Mouse (Mus musculus) adrenal gland, adult 2 months (tissue): ENCODE data around the gene Cby3. TPM values are rescaled to one million over a fixed set of nuclear protein-coding genes. Genes with fewer than 3 reads are reported as not detected.
A peak's percentile ranks its signal among the peaks of the same experiment; 100 is the strongest.

Experiments used
- DNase-seq: peaks from one replicate; pipeline ENCODE4 v3.0.0; 2021
- microRNA-seq, 2 experiments: library from miRNA; unstranded; fragments of <30 nt; microRNA quantifications; one replicate each; pipeline ENCODE4 v1.2.0; 2021
- polyA plus RNA-seq: library from polyadenylated mRNA; depleted of rRNA; stranded (reverse); fragments of >200 nt; gene quantifications from 2 replicates; pipeline ENCODE4 v1.2.3, GENCODE M21; 2012; rRNA removed
- total RNA-seq, 2 experiments: library from RNA; stranded (reverse); gene quantifications; 2 replicates each; pipeline ENCODE4 v1.2.3; 2021

Cby3 gene
- total and polyA plus RNA-seq, 3 experiments, result not detected

DNA sequence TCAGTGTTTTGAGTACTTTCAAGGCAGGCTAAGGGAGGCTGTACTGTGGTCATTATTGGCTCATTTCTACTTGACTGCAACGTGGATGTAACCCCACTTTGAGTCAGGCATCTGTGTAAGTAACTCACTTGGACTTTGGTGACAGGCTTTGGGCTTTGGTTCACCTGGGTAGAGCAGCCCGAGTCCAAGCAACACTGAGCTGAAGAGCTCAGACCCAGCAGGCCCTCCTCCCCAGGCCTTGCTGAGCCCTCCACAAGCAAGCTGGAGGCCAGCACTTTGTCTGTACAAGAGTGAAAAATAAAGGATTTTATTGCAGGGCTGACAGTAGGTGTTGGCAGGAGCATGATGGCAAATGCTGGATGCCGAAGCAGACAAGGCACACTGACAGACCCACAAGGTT lies 34.7 kb downstream of the Cby3 start:
- DNase-seq, result no peak

DNA sequence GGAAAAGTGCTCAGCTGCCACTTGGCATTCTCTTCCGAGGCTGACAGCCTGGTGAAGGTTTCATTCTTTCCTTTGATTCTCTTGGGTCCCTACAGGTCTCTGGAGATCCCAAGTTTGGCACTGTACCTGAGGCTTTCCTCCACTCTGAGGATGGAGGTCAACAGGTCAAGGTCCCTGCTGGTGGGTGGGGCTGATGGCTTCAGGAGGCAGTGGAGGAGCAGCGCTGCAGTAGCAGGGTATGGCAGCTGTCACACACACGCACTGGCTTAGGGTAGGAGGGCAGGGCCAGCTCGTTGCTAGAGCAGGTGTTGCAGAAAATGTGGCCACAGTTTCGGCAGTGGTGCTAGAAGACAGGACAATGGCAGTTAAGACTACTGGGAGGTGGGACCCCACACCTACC lies 35.4 kb downstream of the Cby3 start:
- DNase-seq, result no peak

DNA sequence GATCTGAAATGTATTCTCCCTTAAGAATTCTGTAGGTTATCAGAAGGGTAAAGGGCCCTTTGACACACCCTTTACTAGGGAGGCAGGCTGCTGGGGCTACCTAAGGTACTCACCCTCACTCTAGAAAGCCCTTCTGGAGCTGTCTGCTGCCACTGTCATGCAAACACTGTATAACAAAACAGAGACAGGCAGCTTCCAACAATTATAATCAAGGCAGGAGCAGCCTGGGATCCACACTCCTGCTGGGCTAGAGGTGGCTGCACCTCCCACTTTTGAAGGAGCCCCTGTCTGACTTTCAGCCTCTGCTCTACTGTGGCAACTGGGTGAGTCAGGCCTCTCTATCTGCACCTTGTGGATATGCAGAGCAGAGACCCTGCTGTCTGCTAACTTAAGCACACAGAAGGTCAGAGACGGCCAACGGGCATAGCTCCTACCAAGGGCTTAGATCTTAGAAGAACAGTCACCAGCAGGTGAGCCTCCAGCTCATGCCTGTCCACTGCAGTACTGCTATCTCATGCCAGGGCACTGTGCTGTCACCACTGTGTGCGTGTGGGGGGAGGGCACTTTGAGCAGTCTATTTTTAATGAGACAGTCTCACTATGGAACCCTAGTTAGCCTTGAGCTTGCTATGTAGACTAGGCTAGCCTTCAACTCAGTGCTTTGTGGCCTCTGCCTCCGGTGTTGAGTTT lies 37.2 kb downstream of the Cby3 start:
- DNase-seq, result no peak

DNA sequence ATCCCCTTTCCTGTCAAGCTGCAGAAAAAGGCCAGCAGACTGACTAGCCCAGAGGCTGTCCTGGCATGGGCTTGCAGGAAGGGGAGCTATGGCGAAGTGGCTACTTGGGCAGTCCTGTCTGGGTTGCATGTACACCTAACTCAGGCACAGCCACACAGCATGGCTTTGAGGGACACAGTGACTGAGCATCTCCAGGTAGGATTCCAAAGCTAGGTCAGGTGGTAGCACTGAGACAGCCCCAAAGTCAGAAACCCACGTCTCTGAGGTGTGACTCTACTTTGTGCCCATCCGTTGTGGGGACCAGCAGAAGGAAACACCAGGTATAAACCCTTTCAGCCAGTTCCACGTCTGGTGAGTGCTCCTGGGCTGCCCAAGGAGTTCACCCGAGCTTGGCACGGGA lies 39.0 kb downstream of the Cby3 start:
- no peak for DNase-seq

DNA sequence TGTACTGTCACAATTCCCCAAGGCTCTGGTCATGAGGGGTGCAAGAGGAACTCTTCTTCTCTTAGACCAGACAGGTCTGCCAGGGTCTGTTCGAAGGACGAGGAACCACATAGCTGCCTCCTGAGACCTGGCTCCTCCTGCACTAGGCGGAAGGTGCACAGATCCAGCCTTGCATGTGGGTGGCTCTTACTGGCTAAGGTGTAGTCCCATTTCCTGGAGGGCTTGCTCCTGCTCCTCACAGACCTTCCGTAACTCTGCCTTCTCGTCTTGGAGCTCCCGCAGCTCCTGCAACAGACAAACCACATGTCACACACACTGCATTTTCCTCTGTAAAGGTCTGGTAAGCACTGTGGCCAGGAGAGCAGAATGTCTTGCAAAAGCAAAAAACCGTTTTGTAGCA lies 40.5 kb downstream of the Cby3 start:
- no peak for DNase-seq

DNA sequence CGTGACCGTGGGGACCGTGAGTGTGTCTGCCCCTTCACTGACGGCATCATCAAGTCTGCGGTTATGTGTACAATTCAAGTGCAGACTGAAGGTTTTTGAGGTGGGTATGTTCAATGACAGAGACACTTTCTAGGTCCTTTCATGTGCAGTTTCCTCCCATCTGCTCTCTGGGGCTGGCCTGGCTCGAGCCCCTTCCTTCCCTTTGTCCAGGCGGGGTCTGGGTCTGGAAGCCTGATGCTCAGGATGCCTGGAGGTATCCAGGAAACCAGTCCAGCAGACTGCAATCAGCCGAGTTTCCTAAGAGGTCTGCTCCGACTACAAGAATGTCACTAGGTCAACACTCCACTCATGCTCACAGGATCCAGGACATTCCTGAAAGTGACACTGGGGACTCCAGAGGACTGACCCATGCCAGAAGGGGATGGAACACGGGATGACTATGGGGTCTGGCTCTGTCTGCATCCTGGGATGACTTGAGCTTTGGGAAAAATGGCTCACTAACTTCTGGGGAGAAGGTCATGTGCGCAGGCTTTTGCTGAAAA lies 42.6 kb downstream of the Cby3 start:
- no peak for DNase-seq

DNA sequence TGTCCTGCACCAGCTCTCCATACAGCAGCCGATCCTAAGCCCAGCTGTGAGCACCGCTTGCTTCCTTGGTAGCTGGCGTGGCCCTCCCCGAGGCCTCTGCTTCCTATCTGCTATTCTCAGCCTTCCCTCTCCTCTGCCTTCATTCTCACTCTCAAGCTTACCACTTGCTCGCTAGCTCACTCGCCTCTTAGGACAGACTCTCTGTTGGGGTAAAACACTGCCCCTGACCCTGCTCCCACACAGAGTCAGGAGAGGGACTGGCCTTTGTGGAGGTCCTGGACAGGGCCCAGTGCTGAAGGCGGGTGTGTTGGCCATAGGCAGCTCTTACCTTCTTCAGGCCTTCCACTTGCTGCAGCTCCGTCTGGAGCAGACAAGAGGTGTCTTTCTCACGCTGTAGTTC lies 43.1 kb downstream of the Cby3 start:
- no peak for DNase-seq

DNA sequence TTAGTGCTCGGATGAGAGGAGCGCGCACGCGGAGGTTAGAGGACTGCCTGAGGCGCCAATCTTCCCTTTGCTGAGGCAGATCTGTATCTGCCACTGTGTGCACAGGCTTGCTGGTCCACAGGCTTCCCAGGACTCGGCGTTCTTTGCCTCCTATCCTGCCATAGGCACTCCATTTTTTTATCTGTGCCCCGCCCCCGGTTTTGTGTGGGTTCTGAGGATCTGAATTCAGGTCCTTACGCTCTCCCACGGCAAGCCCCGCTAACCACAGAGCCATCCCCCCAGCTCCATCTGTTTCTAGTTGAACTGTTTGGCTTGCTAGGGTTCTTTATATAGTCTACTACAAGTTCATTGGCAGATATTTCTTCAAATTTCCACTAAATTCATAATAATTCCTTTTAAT lies 44.5 kb downstream of the Cby3 start:
- DNase-seq, result no peak

DNA sequence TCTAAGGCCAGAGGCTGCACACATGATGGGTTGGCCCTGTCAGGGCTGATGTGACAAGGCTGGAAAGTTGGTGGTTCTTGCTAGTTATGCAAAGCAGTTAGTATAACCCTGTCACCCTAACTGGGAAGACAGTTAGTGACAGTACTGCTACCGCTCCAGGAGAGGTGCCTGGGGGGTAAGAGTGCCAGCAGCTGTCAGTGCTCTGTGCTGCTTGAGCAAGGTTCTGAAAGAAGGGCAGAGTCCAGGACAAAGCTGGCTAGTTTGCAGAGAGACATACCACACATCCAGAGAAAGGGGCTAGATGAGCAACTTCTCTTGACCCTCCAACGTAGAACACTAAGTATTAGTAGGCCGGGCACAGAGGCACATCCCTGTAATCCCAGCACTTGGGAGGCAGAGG lies 48.2 kb downstream of the Cby3 start:
- no peak for DNase-seq

DNA sequence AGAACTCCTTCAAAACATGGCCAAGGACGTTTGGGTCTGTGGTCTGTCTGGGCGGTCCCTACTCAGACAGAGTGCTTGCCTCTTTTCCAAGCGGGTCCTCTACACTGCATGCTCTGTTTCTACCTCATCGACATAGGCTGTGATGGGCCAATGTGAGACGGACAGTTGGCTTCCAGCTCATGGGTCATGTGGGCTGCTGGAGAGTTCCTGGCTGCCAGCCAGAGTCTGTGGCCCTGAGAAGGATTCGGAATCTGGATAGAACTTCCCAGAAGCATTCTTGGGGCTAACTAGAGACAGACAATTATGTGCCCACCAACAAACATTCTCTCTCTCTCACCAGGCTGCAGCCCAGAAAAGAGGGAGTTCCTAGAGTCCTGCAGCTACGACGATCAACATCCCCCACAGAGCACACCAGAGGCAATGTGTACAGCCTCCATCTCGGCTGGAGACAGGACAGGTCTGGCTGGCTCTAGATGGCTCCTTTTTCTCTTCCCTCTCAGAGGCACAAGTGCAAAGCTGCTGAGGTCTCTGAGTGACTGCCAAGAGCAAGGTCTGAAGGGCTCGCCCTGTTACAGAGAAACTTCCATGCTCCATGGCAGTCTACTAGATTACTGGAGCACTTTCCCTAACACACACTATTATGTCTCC lies 49.2 kb downstream of the Cby3 start:
- DNase-seq, result peak; percentile 84

DNA sequence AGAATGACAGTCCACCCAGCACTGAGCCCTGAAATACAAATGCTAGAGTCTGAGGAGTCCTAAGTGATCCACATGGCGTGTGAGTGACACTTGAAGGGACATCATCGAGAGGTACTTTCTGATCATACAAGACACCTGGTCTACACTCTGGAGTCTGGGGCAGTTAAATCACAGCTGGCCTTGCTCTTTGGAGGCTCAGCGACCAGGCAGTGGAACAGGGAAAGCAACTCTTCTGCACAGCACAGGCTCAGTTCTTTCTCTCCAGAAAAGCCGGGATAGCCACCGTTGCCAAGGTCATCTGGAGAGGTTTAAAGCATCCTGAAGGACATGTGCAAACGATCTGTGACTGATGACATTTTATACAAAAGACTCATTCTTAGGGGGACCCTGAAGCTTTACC lies 53.0 kb downstream of the Cby3 start:
- DNase-seq, result peak; percentile 52

Small RNAs within 50 kb of the gene (microRNA-seq; reads per million reads assigned to microRNA genes)
- gene Mir804, result 0 reads per million in 2 experiments

Other genes starting within 250 kb of the Cby3 start
- 100 to 1,000 TPM; 145 TPM for gene Tbc1d9b, start 223.1 kb upstream of the Cby3 start, total RNA-seq
- 165 and 168 TPM in 2 replicates for gene Tbc1d9b, start 223.1 kb upstream of the Cby3 start, polyA plus RNA-seq
- 10 to 100 TPM in 1 of 2 experiments, 1 to 10 TPM in 1; 4.9 to 11.5 TPM for gene Mrnip, start 180.0 kb upstream of the Cby3 start, total RNA-seq
- gene Mrnip, start 180.0 kb upstream of the Cby3 start, polyA plus RNA-seq, result 6.6 and 8.7 TPM in 2 replicates
- 1,000 to 10,000 TPM in 1 of 2 experiments, 100 to 1,000 TPM in 1; 696 to 1,341 TPM for gene Sqstm1, start 143.6 kb upstream of the Cby3 start, total RNA-seq
- 517 and 655 TPM in 2 replicates for gene Sqstm1, start 143.6 kb upstream of the Cby3 start, polyA plus RNA-seq
- 100 to 1,000 TPM; 119 to 128 TPM for gene Mgat4b, start 143.6 kb upstream of the Cby3 start, total RNA-seq
- gene Mgat4b, start 143.6 kb upstream of the Cby3 start, polyA plus RNA-seq, result 347 and 361 TPM in 2 replicates
- gene Ltc4s, start 115.8 kb upstream of the Cby3 start, total RNA-seq, result 10 to 100 TPM; 17.0 to 21.6 TPM
- 83.6 and 186 TPM in 2 replicates for gene Ltc4s, start 115.8 kb upstream of the Cby3 start, polyA plus RNA-seq
- 10 to 100 TPM; 20.8 to 27.8 TPM for gene Maml1, start 62.2 kb upstream of the Cby3 start, total RNA-seq
- 24.8 and 26.8 TPM in 2 replicates for gene Maml1, start 62.2 kb upstream of the Cby3 start, polyA plus RNA-seq
- 100 to 1,000 TPM; 479 to 498 TPM for gene Canx, start 28.8 kb upstream of the Cby3 start, total RNA-seq
- 13.9 and 19.7 TPM in 2 replicates for gene Canx, start 28.8 kb upstream of the Cby3 start, polyA plus RNA-seq
- 100 to 1,000 TPM; 225 to 240 TPM for gene Hnrnph1, start 22.5 kb downstream of the Cby3 start, total RNA-seq
- gene Hnrnph1, start 22.5 kb downstream of the Cby3 start, polyA plus RNA-seq, result 13.4 and 13.7 TPM in 2 replicates
- gene Rufy1, start 76.7 kb downstream of the Cby3 start, total RNA-seq, result 10 to 100 TPM; 33.8 to 45.8 TPM
- gene Rufy1, start 76.7 kb downstream of the Cby3 start, polyA plus RNA-seq, result 23.5 and 24.6 TPM in 2 replicates
- 1 to 10 TPM; 4.4 to 9.1 TPM for gene Adamts2, start 247.6 kb downstream of the Cby3 start, total RNA-seq
- 10.0 and 10.8 TPM in 2 replicates for gene Adamts2, start 247.6 kb downstream of the Cby3 start, polyA plus RNA-seq